Mouse (Mus musculus) adrenal gland, postnatal 36 days (tissue): ENCODE data around the gene Sh2d1b2. TPM values are rescaled to one million over a fixed set of nuclear protein-coding genes. Genes with fewer than 3 reads are reported as not detected.
"Not testable (repeated sequence)": the region's sequence is repeated elsewhere in the genome, so short reads cannot be mapped to it uniquely, and the experiment has no call there.

Experiments used
- DNase-seq, 2 experiments: peaks; one replicate each; pipeline ENCODE4 v3.0.0; 2021; ENCODE audit warnings: mixed read lengths in 1 of 2
- long read RNA-seq, 2 experiments: library from polyadenylated mRNA; stranded (forward); transcript quantifications; one replicate each; pipeline ENCODE4 v2.0.0; 2021; ENCODE audit warnings: borderline sequencing depth in 2 of 2
- total RNA-seq, 2 experiments: library from RNA; stranded (reverse); gene quantifications; 2 replicates each; pipeline ENCODE4 v1.2.3; 2021

The Sh2d1b2 gene
- not detected for total RNA-seq
- long read RNA-seq, experiment 1 = 0 reads
- long read RNA-seq, experiment 2 = 0 reads

GRCm38 (mm10) chr1:170232688-170233087 is at the start of gene Sh2d1b2:
Gene Sh2d1b2, plus strand, starts transcription at chr1:170232749.
- not testable (repeated sequence) for DNase-seq

GRCm38 (mm10) chr1:170185137-170185536 is 47.4 kb upstream of the Sh2d1b2 start:
- no peak for DNase-seq

GRCm38 (mm10) chr1:170186531-170186930 is 46.0 kb upstream of the Sh2d1b2 start:
- no peak for DNase-seq

- peak; percentile 64 to 77 for DNase-seq
Measured at GRCm38 (mm10) chr1:170188601-170189000, 43.9 kb upstream of the Sh2d1b2 start.

GRCm38 (mm10) chr1:170190225-170190624 is 42.3 kb upstream of the Sh2d1b2 start:
- no peak for DNase-seq

- DNase-seq = no peak
Measured at GRCm38 (mm10) chr1:170191925-170192324, 40.6 kb upstream of the Sh2d1b2 start.

- DNase-seq = no peak
Measured at GRCm38 (mm10) chr1:170196211-170196610, 36.3 kb upstream of the Sh2d1b2 start.

- peak in 1 of 2 experiments; percentile 27 for DNase-seq
Measured at GRCm38 (mm10) chr1:170200379-170200778, 32.2 kb upstream of the Sh2d1b2 start.

- DNase-seq = no peak
Measured at GRCm38 (mm10) chr1:170206395-170206794, 26.2 kb upstream of the Sh2d1b2 start.

- DNase-seq = no peak
Measured at GRCm38 (mm10) chr1:170213181-170213879, 19.2 kb upstream of the Sh2d1b2 start.

GRCm38 (mm10) chr1:170214383-170214756 is 18.2 kb upstream of the Sh2d1b2 start:
- DNase-seq = no peak

- DNase-seq = peak; percentile 95 to 96
Measured at GRCm38 (mm10) chr1:170214757-170215522, 17.6 kb upstream of the Sh2d1b2 start, which contains the start of gene Uhmk1. Gene Uhmk1, minus strand, starts transcription at chr1:170215397.

- no peak for DNase-seq
Measured at GRCm38 (mm10) chr1:170215590-170215989, 17.0 kb upstream of the Sh2d1b2 start.

GRCm38 (mm10) chr1:170218091-170218884 is 14.3 kb upstream of the Sh2d1b2 start:
- DNase-seq = peak in 1 of 2 experiments; percentile 3

- no peak for DNase-seq
Measured at GRCm38 (mm10) chr1:170220351-170220750, 12.2 kb upstream of the Sh2d1b2 start.

- DNase-seq = peak; percentile 29 to 50
Measured at GRCm38 (mm10) chr1:170223276-170223675, 9.3 kb upstream of the Sh2d1b2 start.

GRCm38 (mm10) chr1:170245016-170245415 is 12.5 kb downstream of the Sh2d1b2 start:
- no peak for DNase-seq

- DNase-seq = no peak
Measured at GRCm38 (mm10) chr1:170254893-170255559, 22.5 kb downstream of the Sh2d1b2 start.

GRCm38 (mm10) chr1:170255560-170255910 is 23.0 kb downstream of the Sh2d1b2 start:
- DNase-seq = peak; percentile 85 to 87

- DNase-seq = no peak
Measured at GRCm38 (mm10) chr1:170270281-170270680, 37.7 kb downstream of the Sh2d1b2 start.

GRCm38 (mm10) chr1:170270696-170271095 is 38.1 kb downstream of the Sh2d1b2 start:
- no peak for DNase-seq

GRCm38 (mm10) chr1:170273252-170273651 is 40.7 kb downstream of the Sh2d1b2 start:
- DNase-seq = no peak
